Mouse (Mus musculus): ENCODE data around the gene Olfr1395.

- TF ChIP-seq CTCF (IDR thresholded peaks at IDR 0.05; ENCODE audit: low read depth, low read length) (no peak), GATA1 (IDR thresholded peaks at IDR 0.05; ENCODE audit: borderline replicate concordance, low read length) (no peak), TAL1 (conservative IDR thresholded peaks at IDR 0.05; ENCODE audit: low read depth, low read length) (no peak)
Observed at GRCm38 (mm10) chr11:49093861-49094660, 48.0 kb upstream of the Olfr1395 start.

Measured in G1E (cell line).